Mouse (Mus musculus) adrenal gland, postnatal 36 days (tissue): ENCODE results near the gene Vmn1r3. TPM values are rescaled to one million over a fixed set of nuclear protein-coding genes. Genes with fewer than 3 reads are reported as not detected.
"Not testable (repeated sequence)": the region's sequence is repeated elsewhere in the genome, so short reads cannot be mapped to it uniquely, and the experiment has no call there.

Experiments
- DNase-seq, 2 experiments: peaks; one replicate each; pipeline ENCODE4 v3.0.0; 2021; ENCODE audit warnings: mixed read lengths in 1 of 2
- long read RNA-seq, 2 experiments: library from polyadenylated mRNA; stranded (forward); transcript quantifications; one replicate each; pipeline ENCODE4 v2.0.0; 2021; ENCODE audit warnings: borderline sequencing depth in 2 of 2
- total RNA-seq, 2 experiments: library from RNA; stranded (reverse); gene quantifications; 2 replicates each; pipeline ENCODE4 v1.2.3; 2021

The Vmn1r3 gene
- total RNA-seq = under 1 TPM in 1 of 2 experiments, not detected in 1; 0.40 TPM
- long read RNA-seq, experiment 1 = 0 reads
- long read RNA-seq, experiment 2 = 0 reads

GRCm38 (mm10) chr4:3185258-3185657 lies at the start of gene Vmn1r3:
Gene Vmn1r3, minus strand, starts transcription at chr4:3185358.
- DNase-seq = not testable (repeated sequence)

GRCm38 (mm10) chr4:3232053-3232452 lies 46.9 kb upstream of the Vmn1r3 start:
- DNase-seq = peak in 1 of 2 experiments; percentile 55

GRCm38 (mm10) chr4:3230908-3231684 lies 45.9 kb upstream of the Vmn1r3 start:
- DNase-seq = peak; percentile 84 to 85

- peak; percentile 24 to 34 for DNase-seq
Measured at GRCm38 (mm10) chr4:3229532-3229931, 44.4 kb upstream of the Vmn1r3 start.

- no peak for DNase-seq
Measured at GRCm38 (mm10) chr4:3228476-3228875, 43.3 kb upstream of the Vmn1r3 start.

- DNase-seq = no peak
Measured at GRCm38 (mm10) chr4:3227751-3228150, 42.6 kb upstream of the Vmn1r3 start.

GRCm38 (mm10) chr4:3226488-3226887 lies 41.3 kb upstream of the Vmn1r3 start:
- DNase-seq = no peak

GRCm38 (mm10) chr4:3225416-3225815 lies 40.3 kb upstream of the Vmn1r3 start:
- DNase-seq = not testable (repeated sequence)

GRCm38 (mm10) chr4:3224848-3225247 lies 39.7 kb upstream of the Vmn1r3 start:
- not testable (repeated sequence) for DNase-seq

GRCm38 (mm10) chr4:3223483-3224209 lies 38.5 kb upstream of the Vmn1r3 start:
- not testable (repeated sequence) for DNase-seq

GRCm38 (mm10) chr4:3216382-3216781 lies 31.2 kb upstream of the Vmn1r3 start:
- DNase-seq = not testable (repeated sequence)

GRCm38 (mm10) chr4:3213349-3213748 lies 28.2 kb upstream of the Vmn1r3 start:
- not testable (repeated sequence) for DNase-seq

GRCm38 (mm10) chr4:3209643-3210217 lies 24.6 kb upstream of the Vmn1r3 start:
- DNase-seq = not testable (repeated sequence)

- not testable (repeated sequence) for DNase-seq
Measured at GRCm38 (mm10) chr4:3176746-3177490, 8.2 kb downstream of the Vmn1r3 start.

- not testable (repeated sequence) for DNase-seq
Measured at GRCm38 (mm10) chr4:3176195-3176594, 9.0 kb downstream of the Vmn1r3 start.

- DNase-seq = not testable (repeated sequence)
Measured at GRCm38 (mm10) chr4:3175756-3176155, 9.4 kb downstream of the Vmn1r3 start.

- not testable (repeated sequence) for DNase-seq
Measured at GRCm38 (mm10) chr4:3174586-3174985, 10.6 kb downstream of the Vmn1r3 start.

- not testable (repeated sequence) for DNase-seq
Measured at GRCm38 (mm10) chr4:3167020-3167419, 18.1 kb downstream of the Vmn1r3 start, which contains the start of gene Vmn1r2. Gene Vmn1r2, plus strand, starts transcription at chr4:3167320.

- peak in 1 of 2 experiments; percentile 12 for DNase-seq
Measured at GRCm38 (mm10) chr4:3165046-3165445, 20.1 kb downstream of the Vmn1r3 start.

GRCm38 (mm10) chr4:3164429-3164828 lies 20.7 kb downstream of the Vmn1r3 start:
- not testable (repeated sequence) for DNase-seq

GRCm38 (mm10) chr4:3153320-3153719 lies 31.8 kb downstream of the Vmn1r3 start:
- DNase-seq = peak; percentile 16 to 26

- DNase-seq = not testable (repeated sequence)
Measured at GRCm38 (mm10) chr4:3147926-3148325, 37.2 kb downstream of the Vmn1r3 start.
